Mouse (Mus musculus) megakaryocyte, embryonic 14.5 days (primary cell): ENCODE measurements around the gene Ankrd17. TPM values are rescaled to one million over a fixed set of nuclear protein-coding genes. Genes with fewer than 3 reads are reported as not detected.
A peak's percentile ranks its signal among the peaks of the same experiment; 100 is the strongest.

Experiments
- H3K27me3 ChIP-seq: replicated peaks from 2 replicates; pipeline ENCODE3; 2012; ENCODE audit warnings: inconsistent platforms
- H3K36me3 ChIP-seq: replicated peaks from 2 replicates; pipeline ENCODE3; 2012; ENCODE audit warnings: low read length, inconsistent platforms, mixed read lengths
- H3K4me1 ChIP-seq: 2 replicates; pipeline ENCODE4 v1.6.1; 2012; ENCODE audit warnings: inconsistent platforms
- H3K4me3 ChIP-seq: replicated peaks from 2 replicates; pipeline ENCODE3; 2012; ENCODE audit warnings: moderate library complexity, mild to moderate bottlenecking, inconsistent platforms
- H3K9me3 ChIP-seq: 2 replicates; pipeline ENCODE4 v1.6.1; 2012; ENCODE audit warnings: inconsistent platforms
- FLI1 ChIP-seq: IDR thresholded peaks from 2 replicates; pipeline ENCODE4 v1.6.1; 2012; ENCODE audit warnings: low read length, inconsistent platforms, mixed read lengths
- GATA1 ChIP-seq: IDR thresholded peaks from 3 replicates; pipeline ENCODE4 v1.6.1; 2012; ENCODE audit warnings: mixed read lengths, low read length, inconsistent platforms, borderline replicate concordance
- polyA plus RNA-seq: library from polyadenylated mRNA; stranded (reverse); fragments of >175 nt; gene quantifications from 2 replicates; pipeline ENCODE4 v1.2.3, GENCODE M21; 2012; ENCODE audit warnings: low replicate concordance; ENCODE audit not compliant: insufficient read depth

The Ankrd17 gene
- polyA plus RNA-seq, 1 experiment, result 5.3 TPM

DNA sequence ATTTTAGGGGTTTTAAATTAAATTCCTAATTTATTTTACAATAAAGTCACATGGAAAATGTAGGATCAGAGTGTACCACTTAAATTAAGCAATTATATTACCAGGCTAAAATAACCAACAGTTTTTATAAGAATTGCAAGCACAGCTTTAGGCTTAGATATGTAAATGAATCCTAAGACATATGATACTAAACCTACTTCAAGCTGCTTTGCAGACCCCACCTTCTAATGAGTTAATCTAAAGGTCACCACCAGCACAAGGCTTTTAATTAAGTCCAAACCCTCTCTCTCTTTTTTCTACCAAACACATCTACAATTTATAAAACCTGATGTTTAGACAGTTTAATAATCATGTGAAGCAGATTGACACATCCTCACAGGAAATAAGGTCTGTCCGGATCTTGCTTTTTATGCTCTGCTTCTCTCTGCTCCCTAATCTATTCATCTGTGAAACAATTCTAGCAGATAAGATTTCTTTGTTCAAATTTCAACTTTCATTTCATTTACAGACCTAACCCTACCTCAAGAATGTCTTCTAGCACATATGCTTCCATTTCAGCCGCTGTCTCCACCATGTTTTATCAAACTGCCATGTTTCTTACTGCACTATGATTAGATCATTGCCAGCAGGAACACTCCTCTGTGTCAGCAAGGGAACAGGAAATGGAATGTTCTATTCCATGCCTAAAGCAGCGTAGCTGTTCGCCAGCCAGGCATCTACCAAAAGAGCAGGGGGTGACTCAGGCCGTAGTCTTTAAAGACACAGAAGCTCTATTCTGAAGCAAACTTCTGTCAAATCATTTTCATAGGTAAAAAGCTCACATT, 27.0 kb downstream of the Ankrd17 start:
- TF ChIP-seq FLI1 (no peak), GATA1 (0 out of 3 replicates have a peak, but pooled peaks have one; percentile 14)
- Histone ChIP-seq H3K4me3 (peak overlapping the region; percentile 90), H3K27me3 (no peaks in the 10 kb centered on the region), H3K4me1 (peaks cover 48% of the 10 kb centered on the region), H3K36me3 (peaks cover 5% of the 10 kb centered on the region), H3K9me3 (no peaks in the 10 kb centered on the region)

GRCm38 (mm10) chr5:90338177-90339091, 27.9 kb downstream of the Ankrd17 start:
- TF ChIP-seq GATA1, result peak; percentile 58; the same call in 1 of the 3 replicates
- no peak for TF ChIP-seq FLI1
- H3K9me3 ChIP-seq, result no peaks in the 10 kb centered on the region
- H3K4me1 ChIP-seq, result peaks cover 47% of the 10 kb centered on the region
- H3K4me3 ChIP-seq, result peak overlapping the region; percentile 90
- H3K27me3 ChIP-seq, result no peaks in the 10 kb centered on the region
- H3K36me3 ChIP-seq, result peaks cover 5% of the 10 kb centered on the region

- Histone ChIP-seq H3K9me3 (no peaks in the 10 kb centered on the region), H3K4me3 (no peak overlapping the region), H3K27me3 (no peaks in the 10 kb centered on the region), H3K36me3 (peaks cover 3% of the 10 kb centered on the region), H3K4me1 (peaks cover 49% of the 10 kb centered on the region)
- TF ChIP-seq GATA1 (no peak), FLI1 (no peak)
Observed at GRCm38 (mm10) chr5:90332478-90332877, 33.9 kb downstream of the Ankrd17 start.

GRCm38 (mm10) chr5:90331071-90331470, 35.3 kb downstream of the Ankrd17 start:
- H3K4me3 ChIP-seq, result no peak overlapping the region
- no peaks in the 10 kb centered on the region for H3K9me3 ChIP-seq
- peaks cover 55% of the 10 kb centered on the region for H3K4me1 ChIP-seq
- TF ChIP-seq GATA1 (no peak), FLI1 (no peak)
- H3K36me3 ChIP-seq, result peaks cover 3% of the 10 kb centered on the region
- no peaks in the 10 kb centered on the region for H3K27me3 ChIP-seq

- no peaks in the 10 kb centered on the region for H3K9me3 ChIP-seq
- H3K4me1 ChIP-seq, result no peaks in the 10 kb centered on the region; the same call in 1 of the 2 replicates
- H3K27me3 ChIP-seq, result no peaks in the 10 kb centered on the region
- H3K4me3 ChIP-seq, result no peak overlapping the region
- TF ChIP-seq FLI1 (no peak), GATA1 (no peak)
- H3K36me3 ChIP-seq, result peaks cover 87% of the 10 kb centered on the region
Observed at GRCm38 (mm10) chr5:90298396-90298795, 68.0 kb downstream of the Ankrd17 start.

DNA sequence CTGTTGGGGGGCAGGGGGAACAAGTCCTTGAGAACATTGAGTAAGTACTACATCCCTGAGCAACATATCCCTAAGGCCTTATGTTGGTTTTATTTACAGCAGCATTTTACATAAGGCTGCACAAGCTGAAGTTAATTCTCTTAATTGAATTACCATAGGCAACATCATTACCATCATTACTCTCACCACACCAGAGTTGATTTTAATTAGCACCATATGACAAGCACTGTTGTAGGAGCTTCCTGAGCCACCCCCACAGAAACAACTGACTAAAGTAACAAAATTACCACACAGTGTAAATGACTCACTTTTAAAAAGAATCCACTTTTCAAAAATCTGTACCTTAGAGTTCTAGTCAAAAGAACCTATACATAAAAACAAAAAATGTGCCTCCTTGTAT, 76.5 kb downstream of the Ankrd17 start:
- H3K9me3 ChIP-seq, result no peaks in the 10 kb centered on the region
- H3K27me3 ChIP-seq, result no peaks in the 10 kb centered on the region
- TF ChIP-seq FLI1 (no peak), GATA1 (no peak)
- no peak overlapping the region for H3K4me3 ChIP-seq
- no peaks in the 10 kb centered on the region for H3K4me1 ChIP-seq
- peaks cover 89% of the 10 kb centered on the region for H3K36me3 ChIP-seq

- Histone ChIP-seq H3K27me3 (no peaks in the 10 kb centered on the region), H3K9me3 (no peaks in the 10 kb centered on the region), H3K4me3 (no peak overlapping the region), H3K4me1 (peaks cover 4% of the 10 kb centered on the region; the same call in 1 of the 2 replicates), H3K36me3 (peaks cover 99% of the 10 kb centered on the region)
- TF ChIP-seq FLI1 (no peak), GATA1 (no peak)
Observed at GRCm38 (mm10) chr5:90286559-90286958, 79.8 kb downstream of the Ankrd17 start.

GRCm38 (mm10) chr5:90280061-90280460, 86.3 kb downstream of the Ankrd17 start:
- no peak for TF ChIP-seq GATA1
- TF ChIP-seq FLI1, result no peak
- peaks cover 84% of the 10 kb centered on the region for H3K36me3 ChIP-seq

GRCm38 (mm10) chr5:90279418-90279817, 87.0 kb downstream of the Ankrd17 start:
- no peaks in the 10 kb centered on the region for H3K27me3 ChIP-seq
- H3K36me3 ChIP-seq, result peaks cover 83% of the 10 kb centered on the region
- no peaks in the 10 kb centered on the region for H3K9me3 ChIP-seq
- no peak overlapping the region for H3K4me3 ChIP-seq
- peaks cover 7% of the 10 kb centered on the region; the same call in 1 of the 2 replicates for H3K4me1 ChIP-seq
- no peak for TF ChIP-seq GATA1

More at GRCm38 (mm10) chr5:90280061-90280460, 86.3 kb downstream of the Ankrd17 start:
- Histone ChIP-seq H3K27me3 (no peaks in the 10 kb centered on the region), H3K9me3 (no peaks in the 10 kb centered on the region), H3K4me3 (no peak overlapping the region), H3K4me1 (peaks cover 7% of the 10 kb centered on the region; the same call in 1 of the 2 replicates)

- TF ChIP-seq FLI1 (no peak), GATA1 (no peak)
- Histone ChIP-seq H3K4me1 (peaks cover 3% of the 10 kb centered on the region; the same call in 1 of the 2 replicates), H3K27me3 (no peaks in the 10 kb centered on the region), H3K4me3 (no peak overlapping the region), H3K9me3 (no peaks in the 10 kb centered on the region), H3K36me3 (peaks cover 79% of the 10 kb centered on the region)
Observed at GRCm38 (mm10) chr5:90277443-90277842, 88.9 kb downstream of the Ankrd17 start.
